Mouse (Mus musculus) urinary bladder, postnatal 4 days (tissue): ENCODE data around the gene Gm10031.
"Not testable (repeated sequence)": the region's sequence is repeated elsewhere in the genome, so short reads cannot be mapped to it uniquely, and the experiment has no call there.

ENCODE experiments used
- DNase-seq, 2 experiments: peaks; one replicate each; pipeline ENCODE4 v3.0.0; 2021 to 2022; ENCODE audit warnings: low spot score in 2 of 2

The Gm10031 gene

GRCm38 (mm10) chr1:156523842-156524241 lies at the start of gene Gm10031:
TSS of gene Gm10031 (plus strand) at chr1:156524012.
- not testable (repeated sequence) for DNase-seq

DNA sequence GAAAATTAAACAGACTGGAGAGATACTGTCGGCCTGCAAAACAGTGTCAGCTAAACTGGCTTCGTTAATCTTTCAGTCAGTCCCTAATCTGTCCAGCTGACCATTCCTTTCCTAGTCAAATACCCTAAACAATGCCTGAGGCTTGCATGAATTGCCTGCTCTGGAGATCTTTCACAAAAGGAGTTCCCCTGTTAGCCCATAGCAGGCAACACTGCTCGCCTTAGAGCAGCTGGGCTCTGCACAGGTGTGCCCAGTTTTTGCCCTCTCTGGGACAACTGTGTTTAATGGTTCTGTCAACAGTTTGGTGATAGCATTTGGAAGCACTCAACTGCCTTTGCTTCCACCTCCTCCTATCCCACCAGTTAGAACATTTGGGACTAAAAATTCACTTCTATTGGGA lies 49.0 kb upstream of the Gm10031 start:
- no peak for DNase-seq

GRCm38 (mm10) chr1:156476016-156476415 lies 47.8 kb upstream of the Gm10031 start:
- DNase-seq: no peak

GRCm38 (mm10) chr1:156476535-156476934 lies 47.3 kb upstream of the Gm10031 start:
- no peak for DNase-seq

DNA sequence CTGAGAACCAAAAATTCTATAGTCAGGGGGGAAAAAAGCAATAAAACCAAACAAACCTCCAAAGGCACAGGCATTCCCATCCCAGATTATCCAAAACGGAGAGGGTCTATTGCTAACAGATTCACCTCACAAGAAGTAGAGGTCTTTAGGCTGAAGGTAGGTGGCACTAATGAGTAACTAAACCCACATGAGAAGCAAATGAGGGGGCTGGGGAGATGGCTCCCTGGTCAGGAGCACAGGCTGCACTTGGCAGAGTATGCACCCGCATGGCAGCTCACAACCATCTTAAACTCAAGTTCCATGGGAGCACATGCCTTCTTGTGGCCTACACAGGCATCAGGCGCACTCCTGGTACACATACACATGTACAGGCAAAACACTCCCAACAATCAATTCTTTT lies 42.0 kb upstream of the Gm10031 start:
- no peak for DNase-seq

- no peak for DNase-seq
Observed at GRCm38 (mm10) chr1:156487498-156487897, 36.3 kb upstream of the Gm10031 start.

DNA sequence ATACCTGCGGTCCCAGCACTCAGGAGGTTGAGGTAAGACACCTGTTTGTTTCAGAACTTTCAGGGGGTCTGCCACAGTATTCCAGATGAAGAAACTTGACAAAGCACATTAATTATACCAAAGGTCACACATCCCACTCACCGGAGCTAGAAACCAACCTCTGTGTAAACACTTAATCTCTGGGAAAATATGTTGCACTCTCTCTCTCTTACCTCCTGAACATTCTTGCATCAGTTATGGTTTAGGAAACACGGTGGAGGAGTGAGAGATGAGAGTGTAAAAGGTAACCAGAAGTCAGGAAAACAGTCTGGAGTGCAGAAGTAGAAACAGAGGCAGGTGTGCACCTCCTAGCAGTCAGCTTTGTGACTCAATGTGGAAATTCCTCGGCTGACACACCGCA lies 35.8 kb upstream of the Gm10031 start:
- no peak for DNase-seq

- DNase-seq: no peak
Observed at GRCm38 (mm10) chr1:156491226-156491796, 32.5 kb upstream of the Gm10031 start.

- no peak for DNase-seq
Observed at GRCm38 (mm10) chr1:156495025-156495424, 28.8 kb upstream of the Gm10031 start.

DNA sequence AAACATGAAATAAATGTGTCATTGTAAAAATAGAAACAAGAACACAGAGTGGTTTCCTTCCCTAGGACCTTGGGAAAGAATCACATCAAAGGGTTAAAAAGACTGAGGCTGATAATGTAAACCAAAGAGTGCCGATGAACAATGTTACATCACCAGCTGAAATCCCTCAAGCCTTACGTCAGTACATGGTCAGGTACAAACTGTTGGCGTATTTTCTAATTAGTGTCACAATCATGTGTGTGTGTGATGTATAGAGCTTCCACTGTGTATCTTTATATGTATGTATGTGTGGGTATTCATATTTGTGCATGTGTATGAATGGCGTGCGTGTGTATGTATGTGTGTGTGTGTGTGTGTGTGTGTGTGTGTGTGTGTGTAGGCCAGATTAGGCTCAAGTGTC lies 26.9 kb upstream of the Gm10031 start:
- DNase-seq: no peak

DNA sequence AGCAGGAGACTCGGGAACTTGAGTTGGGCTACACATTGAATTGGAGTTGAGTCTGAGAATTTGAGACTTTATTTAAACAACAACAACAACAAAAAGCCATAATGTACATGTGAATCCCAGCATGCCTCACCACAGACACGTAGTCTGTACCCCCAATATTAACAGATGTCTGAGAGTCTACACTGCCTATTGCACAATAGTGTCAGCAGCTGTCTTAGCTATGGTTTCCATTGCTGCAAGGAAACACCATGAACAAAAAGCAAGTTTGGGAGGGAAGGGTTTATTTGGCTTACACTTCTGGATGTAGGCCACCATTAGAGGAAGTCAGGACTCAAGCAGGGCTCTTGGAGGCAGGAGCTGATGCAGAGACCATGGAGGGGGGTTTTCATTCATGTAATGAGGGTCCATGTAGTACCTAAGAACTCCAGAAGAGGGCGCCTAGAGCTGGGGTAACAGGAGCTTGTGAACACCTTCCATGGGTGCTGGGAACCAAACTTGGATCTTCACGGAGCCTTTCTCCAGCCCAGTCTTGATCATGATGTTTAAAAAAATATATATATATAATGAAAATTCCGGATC lies 18.8 kb upstream of the Gm10031 start:
- DNase-seq: no peak

- no peak for DNase-seq
Observed at GRCm38 (mm10) chr1:156505901-156506300, 17.9 kb upstream of the Gm10031 start.

- no peak for DNase-seq
Observed at GRCm38 (mm10) chr1:156507753-156508152, 16.1 kb upstream of the Gm10031 start.

DNA sequence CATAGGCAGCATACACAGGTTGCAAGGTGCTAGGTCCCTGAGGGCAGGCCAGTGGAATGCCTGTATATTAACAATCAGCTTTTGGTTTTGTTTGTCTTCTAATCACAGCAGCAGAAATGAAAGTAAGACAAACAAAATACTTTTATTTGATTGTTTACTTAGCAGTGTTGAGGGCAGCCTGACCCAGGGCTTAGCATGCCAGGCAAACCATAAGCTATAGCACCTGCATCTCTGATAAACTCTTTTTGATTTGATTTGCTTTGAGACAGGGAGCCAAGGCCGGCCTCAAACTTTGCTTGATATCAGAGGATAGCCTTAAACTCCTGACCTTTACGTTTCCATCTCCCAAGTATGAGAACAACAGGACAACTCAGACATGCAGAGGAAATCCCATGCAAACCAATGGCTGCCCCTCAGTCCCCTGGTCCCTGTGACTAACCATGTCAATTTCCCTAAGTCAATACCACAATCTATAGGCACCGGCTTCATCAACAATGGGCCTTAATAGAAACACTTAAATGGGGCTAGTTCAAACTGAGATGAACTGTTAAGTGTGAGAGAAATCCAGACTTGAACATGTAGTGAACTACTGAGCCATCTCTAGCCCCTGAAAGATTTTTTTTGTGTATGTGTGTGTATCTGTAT lies 3.6 kb upstream of the Gm10031 start:
- DNase-seq: no peak

GRCm38 (mm10) chr1:156521796-156522517 lies 1.9 kb upstream of the Gm10031 start:
- no peak for DNase-seq

- not testable (repeated sequence) for DNase-seq
Observed at GRCm38 (mm10) chr1:156532476-156533175, 8.8 kb downstream of the Gm10031 start.

DNA sequence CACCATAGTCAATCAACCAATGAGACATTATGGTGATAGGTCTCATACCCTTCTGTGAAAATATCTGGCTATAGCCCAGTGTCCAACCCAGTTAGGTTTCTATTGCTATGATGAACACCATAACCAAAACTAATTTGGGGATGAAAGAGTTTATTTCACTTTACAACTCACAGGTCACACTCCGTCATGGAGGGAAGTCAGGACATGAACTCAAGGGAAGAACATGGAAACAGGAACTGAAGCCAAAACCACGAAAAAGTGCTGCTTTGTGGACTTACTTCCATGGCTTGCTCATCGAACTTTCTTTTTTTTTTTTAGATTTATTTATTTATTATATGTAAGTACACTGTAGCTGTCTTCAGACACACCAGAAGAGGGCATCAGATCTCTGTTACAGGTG lies 9.7 kb downstream of the Gm10031 start:
- no peak for DNase-seq

- no peak for DNase-seq
Observed at GRCm38 (mm10) chr1:156533911-156534310, 10.1 kb downstream of the Gm10031 start.

DNA sequence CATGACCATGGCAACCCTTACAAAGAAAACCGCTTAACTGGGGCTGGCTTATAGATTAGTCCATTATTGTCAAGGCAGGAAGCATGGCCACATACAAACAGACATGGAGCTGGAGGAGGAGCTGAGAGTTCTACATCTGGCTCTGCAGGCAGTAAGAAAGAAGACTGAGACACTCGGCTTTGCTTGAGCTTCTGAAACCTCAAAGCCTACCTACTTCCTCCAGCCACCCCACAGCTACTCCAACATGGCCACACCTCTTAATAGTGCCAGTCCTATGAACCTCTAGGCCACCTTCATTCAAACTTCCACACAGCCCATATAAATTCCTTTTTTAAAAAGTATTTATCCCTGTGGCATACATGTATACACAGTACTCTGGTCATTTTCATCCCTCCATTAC lies 13.2 kb downstream of the Gm10031 start:
- no peak for DNase-seq

DNA sequence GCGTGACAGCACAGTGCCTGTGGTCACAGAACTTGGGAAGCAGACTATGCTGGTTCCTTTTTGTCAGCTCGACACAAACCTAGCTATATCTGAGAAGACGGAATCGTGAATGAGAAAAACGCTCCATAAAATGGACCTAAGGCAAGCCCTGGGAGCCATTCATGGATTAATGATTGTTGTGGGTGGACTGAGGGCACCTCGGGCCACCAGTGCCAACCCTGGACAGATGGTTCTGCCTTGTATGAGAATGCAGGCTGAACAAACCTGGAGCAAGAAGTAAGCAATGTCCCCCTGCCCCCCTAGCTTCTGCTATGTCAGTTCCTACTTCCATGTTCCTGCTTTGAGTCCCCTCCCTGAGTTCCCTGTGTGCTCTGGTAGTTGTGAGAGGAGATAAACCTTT lies 13.9 kb downstream of the Gm10031 start:
- DNase-seq: no peak

GRCm38 (mm10) chr1:156538382-156538781 lies 14.6 kb downstream of the Gm10031 start:
- no peak for DNase-seq
